Mouse (Mus musculus) bone marrow macrophage, adult 2 months (primary cell): Measurements from ENCODE around the gene Bcl9.

Source experiments
- CTCF ChIP-seq: IDR thresholded peaks from 2 replicates; pipeline ENCODE4 v1.5.1; 2012; ENCODE audit warnings: low read depth, mild to moderate bottlenecking, low read length, moderate library complexity
- POLR2A ChIP-seq: IDR thresholded peaks from 2 replicates; pipeline ENCODE4 v1.6.1; 2012; ENCODE audit warnings: mild to moderate bottlenecking, low read depth, low read length, borderline replicate concordance

DNA sequence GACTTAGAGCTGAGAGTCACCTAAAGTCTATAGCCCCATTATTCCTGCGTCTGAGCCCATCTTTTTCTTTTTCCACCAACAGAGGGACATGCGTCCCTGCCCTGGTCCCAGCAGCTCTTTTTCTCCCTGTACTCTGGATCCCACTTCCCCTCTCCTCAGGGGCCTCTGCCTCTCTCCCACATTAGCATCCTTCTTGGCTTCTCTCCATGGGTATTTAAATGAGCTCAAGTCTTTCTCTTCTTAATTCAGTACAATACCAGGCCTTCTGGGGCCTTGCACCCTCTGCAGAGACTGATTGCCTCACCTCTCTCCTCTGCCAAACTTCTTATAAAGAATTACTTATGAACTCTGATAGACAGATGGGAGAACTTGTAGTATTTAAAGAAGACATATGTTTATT, 10.7 kb upstream of the Bcl9 start:
- TF ChIP-seq CTCF (no peak), POLR2A (no peak)
